Mouse (Mus musculus) forebrain, embryonic 15.5 days (tissue): Measurements from ENCODE around the gene Cish. TPM values are rescaled to one million over a fixed set of nuclear protein-coding genes. Genes with fewer than 3 reads are reported as not detected.
A peak's percentile ranks its signal among the peaks of the same experiment; 100 is the strongest.

ENCODE experiments used
- ATAC-seq: fragments of 200-750 bp; cut with Nextera tagmentation; replicated peaks from 2 replicates; pipeline ENCODE4 v1.8.0; 2017; ENCODE audit warnings: mild to moderate bottlenecking, moderate TSS enrichment, moderate library complexity
- H3K27ac ChIP-seq: fragments of 300-500 bp; sonication (generic); replicated peaks from 2 replicates; pipeline ENCODE4 v1.5.1; 2015; ENCODE audit warnings: mild to moderate bottlenecking, inconsistent platforms
- H3K27me3 ChIP-seq: fragments of 300-500 bp; sonication (generic); 2 replicates; pipeline ENCODE4 v1.6.1; 2015; ENCODE audit warnings: inconsistent platforms
- H3K36me3 ChIP-seq: fragments of 300-500 bp; sonication (generic); 2 replicates; pipeline ENCODE4 v1.6.1; 2015; ENCODE audit warnings: mild to moderate bottlenecking, inconsistent platforms
- H3K4me1 ChIP-seq: fragments of 300-500 bp; sonication (generic); 2 replicates; pipeline ENCODE4 v1.6.1; 2015; ENCODE audit warnings: inconsistent platforms
- H3K4me2 ChIP-seq: fragments of 300-500 bp; sonication (generic); replicated peaks from 2 replicates; pipeline ENCODE4 v1.6.1; 2015; ENCODE audit warnings: mild to moderate bottlenecking, inconsistent platforms
- H3K4me3 ChIP-seq: fragments of 300-500 bp; sonication (generic); 2 replicates; pipeline ENCODE4 v1.5.1; 2015; ENCODE audit warnings: mild to moderate bottlenecking, inconsistent platforms
- H3K9ac ChIP-seq: fragments of 300-500 bp; sonication (generic); replicated peaks from 2 replicates; pipeline ENCODE4 v1.6.1; 2015; ENCODE audit warnings: mild to moderate bottlenecking, inconsistent platforms
- H3K9me3 ChIP-seq: fragments of 300-500 bp; sonication (generic); 2 replicates; pipeline ENCODE4 v1.6.1; 2016; ENCODE audit warnings: inconsistent platforms
- WGBS: fragments of 180-500 bp; shearing (Covaris S2); methylation state at CpG from one replicate; pipeline ENCODE4 v1.1.7; 2015; ENCODE audit warnings: mixed read lengths; 5-methylcytosine and 5-hydroxymethylcytosine counted together
- polyA plus RNA-seq: library from polyadenylated mRNA; unstranded; fragments of >200 nt; fragmentation: Nextera tagmentation; extraction: Ambion mirVana; gene quantifications from 2 replicates; pipeline ENCODE4 v1.2.1, GENCODE M21; 2015

The Cish gene
- polyA plus RNA-seq, 1 experiment from 2014 or later = 9.5 TPM

GRCm38 (mm10) chr9:107263912-107264311, 31.9 kb upstream of the Cish start:
- WGBS = 95% methylated on average over 5 of the region's 5 CpGs
- H3K9ac ChIP-seq = no peak overlapping the region
- no peak for ATAC-seq

GRCm38 (mm10) chr9:107264731-107265130, 31.1 kb upstream of the Cish start:
- Histone ChIP-seq H3K4me3 (no peak overlapping the region), H3K27me3 (no peaks in the 10 kb centered on the region), H3K9me3 (no peaks in the 10 kb centered on the region), H3K36me3 (no peaks in the 10 kb centered on the region), H3K27ac (no peak overlapping the region), H3K9ac (no peak overlapping the region), H3K4me1 (peaks cover 13% of the 10 kb centered on the region; the same call in 1 of the 2 replicates), H3K4me2 (no peak overlapping the region)
- WGBS = 64% methylated on average over 3 of the region's 3 CpGs
- ATAC-seq = no peak

More at GRCm38 (mm10) chr9:107263912-107264311, 31.9 kb upstream of the Cish start:
- no peaks in the 10 kb centered on the region for H3K27me3 ChIP-seq
- H3K4me1 ChIP-seq = peaks cover 20% of the 10 kb centered on the region
- no peaks in the 10 kb centered on the region for H3K36me3 ChIP-seq
- no peaks in the 10 kb centered on the region for H3K9me3 ChIP-seq
- H3K27ac ChIP-seq = no peak overlapping the region
- H3K4me2 ChIP-seq = no peak overlapping the region
- no peak overlapping the region for H3K4me3 ChIP-seq

- Histone ChIP-seq H3K4me2 (no peak overlapping the region), H3K27ac (no peak overlapping the region), H3K4me1 (no peaks in the 10 kb centered on the region), H3K36me3 (no peaks in the 10 kb centered on the region), H3K9ac (no peak overlapping the region), H3K9me3 (no peaks in the 10 kb centered on the region), H3K27me3 (no peaks in the 10 kb centered on the region), H3K4me3 (no peak overlapping the region)
- ATAC-seq = no peak
- WGBS = 78% methylated on average over 1 of the region's 1 CpGs
These were observed 28.8 kb upstream of the Cish start for GRCm38 (mm10) chr9:107267028-107267427.

GRCm38 (mm10) chr9:107267721-107268402, 28.0 kb upstream of the Cish start:
- Histone ChIP-seq H3K36me3 (no peaks in the 10 kb centered on the region), H3K4me2 (no peak overlapping the region), H3K9ac (no peak overlapping the region), H3K9me3 (no peaks in the 10 kb centered on the region), H3K4me1 (no peaks in the 10 kb centered on the region), H3K27me3 (no peaks in the 10 kb centered on the region), H3K27ac (no peak overlapping the region), H3K4me3 (no peak overlapping the region)
- no peak for ATAC-seq
- 60% methylated on average over 4 of the region's 4 CpGs for WGBS

GRCm38 (mm10) chr9:107269772-107270171, 26.1 kb upstream of the Cish start:
- Histone ChIP-seq H3K4me2 (no peak overlapping the region), H3K9ac (no peak overlapping the region), H3K9me3 (no peaks in the 10 kb centered on the region), H3K36me3 (no peaks in the 10 kb centered on the region), H3K27me3 (no peaks in the 10 kb centered on the region), H3K4me1 (no peaks in the 10 kb centered on the region), H3K4me3 (no peak overlapping the region), H3K27ac (no peak overlapping the region)
- ATAC-seq = no peak
- 100% methylated on average over 1 of the region's 1 CpGs for WGBS

GRCm38 (mm10) chr9:107271177-107271938, 24.5 kb upstream of the Cish start:
- no peaks in the 10 kb centered on the region for H3K36me3 ChIP-seq
- WGBS = 65% methylated on average over 7 of the region's 7 CpGs
- ATAC-seq = no peak

GRCm38 (mm10) chr9:107272284-107272683, 23.5 kb upstream of the Cish start:
- no peak for ATAC-seq
- no peaks in the 10 kb centered on the region for H3K36me3 ChIP-seq
- H3K9me3 ChIP-seq = no peaks in the 10 kb centered on the region
- H3K27ac ChIP-seq = no peak overlapping the region
- H3K9ac ChIP-seq = no peak overlapping the region
- no peak overlapping the region for H3K4me2 ChIP-seq
- H3K4me3 ChIP-seq = no peak overlapping the region
- H3K27me3 ChIP-seq = no peaks in the 10 kb centered on the region
- WGBS = 77% methylated on average over 4 of the region's 4 CpGs
- H3K4me1 ChIP-seq = no peaks in the 10 kb centered on the region

More at GRCm38 (mm10) chr9:107271177-107271938, 24.5 kb upstream of the Cish start:
- no peak overlapping the region for H3K4me3 ChIP-seq
- H3K4me1 ChIP-seq = no peaks in the 10 kb centered on the region
- H3K4me2 ChIP-seq = no peak overlapping the region
- no peak overlapping the region for H3K27ac ChIP-seq
- no peaks in the 10 kb centered on the region for H3K27me3 ChIP-seq
- no peaks in the 10 kb centered on the region for H3K9me3 ChIP-seq
- H3K9ac ChIP-seq = no peak overlapping the region

GRCm38 (mm10) chr9:107273184-107273583, 22.6 kb upstream of the Cish start:
- Histone ChIP-seq H3K9ac (no peak overlapping the region), H3K9me3 (no peaks in the 10 kb centered on the region), H3K4me3 (no peak overlapping the region), H3K36me3 (no peaks in the 10 kb centered on the region), H3K4me1 (peaks cover 1% of the 10 kb centered on the region; the same call in 1 of the 2 replicates), H3K27me3 (no peaks in the 10 kb centered on the region), H3K4me2 (no peak overlapping the region), H3K27ac (no peak overlapping the region)
- no peak for ATAC-seq
- 71% methylated on average over 10 of the region's 10 CpGs for WGBS

GRCm38 (mm10) chr9:107274751-107275150, 21.1 kb upstream of the Cish start:
- 46% methylated on average over 6 of the region's 6 CpGs for WGBS
- H3K27ac ChIP-seq = no peak overlapping the region
- no peak overlapping the region for H3K9ac ChIP-seq
- H3K4me3 ChIP-seq = no peak overlapping the region
- peaks cover 14% of the 10 kb centered on the region for H3K4me1 ChIP-seq
- no peak overlapping the region for H3K4me2 ChIP-seq
- H3K9me3 ChIP-seq = no peaks in the 10 kb centered on the region
- no peak for ATAC-seq
- no peaks in the 10 kb centered on the region for H3K27me3 ChIP-seq
- no peaks in the 10 kb centered on the region for H3K36me3 ChIP-seq

GRCm38 (mm10) chr9:107275710-107276109, 20.1 kb upstream of the Cish start:
- no peaks in the 10 kb centered on the region for H3K27me3 ChIP-seq
- H3K9ac ChIP-seq = no peak overlapping the region
- ATAC-seq = no peak
- no peak overlapping the region for H3K4me3 ChIP-seq
- H3K27ac ChIP-seq = no peak overlapping the region
- H3K9me3 ChIP-seq = no peaks in the 10 kb centered on the region
- H3K4me2 ChIP-seq = no peak overlapping the region
- H3K4me1 ChIP-seq = peaks cover 17% of the 10 kb centered on the region
- WGBS = 82% methylated on average over 5 of the region's 5 CpGs
- no peaks in the 10 kb centered on the region for H3K36me3 ChIP-seq

- WGBS = 88% methylated on average over 7 of the region's 7 CpGs
- no peak for ATAC-seq
- Histone ChIP-seq H3K36me3 (no peaks in the 10 kb centered on the region), H3K4me2 (no peak overlapping the region), H3K4me3 (no peak overlapping the region), H3K9ac (no peak overlapping the region), H3K4me1 (peaks cover 17% of the 10 kb centered on the region), H3K27ac (no peak overlapping the region), H3K9me3 (no peaks in the 10 kb centered on the region), H3K27me3 (no peaks in the 10 kb centered on the region)
These were observed 18.2 kb upstream of the Cish start for GRCm38 (mm10) chr9:107277603-107278002.

- 40% methylated on average over 4 of the region's 4 CpGs for WGBS
These were observed 17.7 kb upstream of the Cish start for GRCm38 (mm10) chr9:107278126-107278525.

More at GRCm38 (mm10) chr9:107278126-107278525, 17.7 kb upstream of the Cish start:
- Histone ChIP-seq H3K27ac (no peak overlapping the region), H3K4me1 (peaks cover 17% of the 10 kb centered on the region), H3K9me3 (no peaks in the 10 kb centered on the region), H3K27me3 (no peaks in the 10 kb centered on the region), H3K4me2 (no peak overlapping the region), H3K36me3 (no peaks in the 10 kb centered on the region), H3K4me3 (no peak overlapping the region), H3K9ac (no peak overlapping the region)
- peak; percentile 41; the same call in 1 of the 2 replicates for ATAC-seq
